Mouse (Mus musculus) forebrain, embryonic 11.5 days (tissue): ENCODE results near the gene Nod1. TPM values are rescaled to one million over a fixed set of nuclear protein-coding genes. Genes with fewer than 3 reads are reported as not detected.

Experiments
- ATAC-seq: fragments of 200-750 bp; cut with Nextera tagmentation; replicated peaks from 2 replicates; pipeline ENCODE4 v1.8.0; 2017; ENCODE audit warnings: moderate TSS enrichment; ENCODE audit not compliant: low FRiP score
- DNase-seq: peaks from one replicate; pipeline ENCODE4 v3.0.0-alpha.2; 2017; ENCODE audit warnings: low spot score
- H3K27ac ChIP-seq: fragments of 300-500 bp; sonication (generic); 2 replicates; pipeline ENCODE4 v1.5.1; 2014; ENCODE audit warnings: low read depth, low read length
- H3K27me3 ChIP-seq: fragments of 300-500 bp; sonication (generic); 2 replicates; pipeline ENCODE4 v1.6.1; 2014; ENCODE audit warnings: mild to moderate bottlenecking, low read length, mixed read lengths; ENCODE audit not compliant: control insufficient read depth, insufficient read depth
- H3K36me3 ChIP-seq: fragments of 300-500 bp; sonication (generic); 2 replicates; pipeline ENCODE4 v1.6.1; 2014; ENCODE audit warnings: mild to moderate bottlenecking, low read length, moderate library complexity, mixed read lengths; ENCODE audit not compliant: control insufficient read depth, insufficient read depth
- H3K4me1 ChIP-seq: fragments of 300-500 bp; sonication (generic); replicated peaks from 2 replicates; pipeline ENCODE4 v1.6.1; 2014; ENCODE audit warnings: low read length, mixed read lengths; ENCODE audit not compliant: control insufficient read depth, insufficient read depth
- H3K4me2 ChIP-seq: fragments of 300-500 bp; sonication (generic); 2 replicates; pipeline ENCODE4 v1.6.1; 2014; ENCODE audit warnings: low read depth, mild to moderate bottlenecking, low read length, moderate library complexity, mixed read lengths; ENCODE audit not compliant: severe bottlenecking
- H3K4me3 ChIP-seq: fragments of 300-500 bp; sonication (generic); 2 replicates; pipeline ENCODE4 v1.5.1; 2014; ENCODE audit warnings: low read depth, low read length
- H3K9ac ChIP-seq: fragments of 300-500 bp; sonication (generic); 2 replicates; pipeline ENCODE4 v1.6.1; 2014; ENCODE audit warnings: low read length
- H3K9me3 ChIP-seq: fragments of 300-500 bp; sonication (generic); 2 replicates; pipeline ENCODE4 v1.6.1; 2016; ENCODE audit warnings: low read length, mixed read lengths; ENCODE audit not compliant: control insufficient read depth
- WGBS: fragments of 180-500 bp; shearing (Covaris S2); extraction: QIAGEN DNeasy Blood & Tissue Kit; methylation state at CpG from one replicate; pipeline ENCODE4 v1.1.7; 2014; 5-methylcytosine and 5-hydroxymethylcytosine counted together
- polyA plus RNA-seq: library from polyadenylated mRNA; unstranded; fragments of >200 nt; fragmentation: Nextera tagmentation; extraction: Ambion mirVana; gene quantifications from 2 replicates; pipeline ENCODE4 v1.2.1, GENCODE M21; 2014

Nod1 gene
- polyA plus RNA-seq, 1 experiment from 2014 or later = 2.0 TPM

GRCm38 (mm10) chr6:55009391-55010230, 37.2 kb upstream of the Nod1 start:
- peak overlapping the region; percentile 25; the same call in 1 of the 2 replicates for H3K27ac ChIP-seq
- 0 out of 2 replicates have a peak overlapping the region, but pooled peaks have one; percentile 12 for H3K9ac ChIP-seq
- no peaks in the 10 kb centered on the region for H3K36me3 ChIP-seq
- WGBS = 15% methylated on average over 16 of the region's 16 CpGs
- peaks cover 8% of the 10 kb centered on the region for H3K4me1 ChIP-seq
- H3K27me3 ChIP-seq = peaks cover 32% of the 10 kb centered on the region
- ATAC-seq (0 out of 2 replicates have a peak, but pooled peaks have one; percentile 39), DNase-seq (peak; percentile 61)
- no peaks in the 10 kb centered on the region; the same call in 1 of the 2 replicates for H3K9me3 ChIP-seq
- H3K4me2 ChIP-seq = peak overlapping the region; percentile 40; the same call in 1 of the 2 replicates
- no peak overlapping the region; the same call in 1 of the 2 replicates for H3K4me3 ChIP-seq

DNA sequence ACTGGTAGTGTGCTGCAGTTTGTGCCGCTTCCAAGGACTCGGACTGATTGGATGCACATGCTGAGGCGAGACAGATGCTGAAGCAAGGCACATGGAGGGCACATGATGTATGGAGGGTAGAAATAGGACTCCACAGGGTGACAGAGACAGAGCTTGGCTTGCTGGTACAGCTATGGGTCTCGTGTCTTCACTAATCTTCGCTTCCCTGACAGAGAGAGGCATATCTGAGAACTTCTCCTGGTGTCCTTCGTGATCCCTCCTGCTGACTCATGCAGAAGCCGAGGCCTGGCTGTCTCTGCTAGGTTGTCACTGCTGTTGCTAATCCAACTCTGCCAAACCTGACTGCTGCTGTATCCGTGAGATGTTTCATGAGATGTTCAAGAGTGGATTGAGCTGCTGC, 36.0 kb upstream of the Nod1 start:
- no peak for DNase-seq
- peaks cover 32% of the 10 kb centered on the region for H3K27me3 ChIP-seq

DNA sequence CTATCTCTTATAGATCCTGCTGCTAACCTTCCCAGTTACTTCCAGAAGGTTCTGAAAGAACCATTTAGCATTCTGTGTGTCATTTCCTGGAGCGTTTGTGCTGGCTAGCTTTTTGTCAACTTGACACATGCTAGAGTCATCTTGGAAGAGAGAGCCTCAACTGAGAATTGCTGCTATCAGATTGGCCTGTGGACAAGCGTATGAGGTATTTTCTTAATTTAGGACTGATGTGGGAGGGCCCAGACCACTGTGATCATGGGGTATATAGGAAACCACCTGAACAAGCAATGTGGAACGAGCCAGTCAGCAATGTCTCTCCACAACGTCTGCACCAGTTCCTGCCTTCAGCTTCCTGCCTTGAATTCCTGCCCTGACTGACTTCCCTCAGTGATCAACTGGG, 31.1 kb upstream of the Nod1 start:
- Histone ChIP-seq H3K9me3 (no peaks in the 10 kb centered on the region), H3K27me3 (peaks cover 13% of the 10 kb centered on the region), H3K9ac (no peak overlapping the region), H3K27ac (no peak overlapping the region), H3K4me2 (no peak overlapping the region), H3K36me3 (no peaks in the 10 kb centered on the region), H3K4me3 (no peak overlapping the region), H3K4me1 (no peaks in the 10 kb centered on the region)
- no peak for DNase-seq
- no peak for ATAC-seq
- 74% methylated on average over 4 of the region's 4 CpGs for WGBS

More for the DNA sequence above, 36.0 kb upstream of the Nod1 start:
- no peaks in the 10 kb centered on the region for H3K36me3 ChIP-seq
- ATAC-seq = no peak
- no peak overlapping the region for H3K9ac ChIP-seq
- H3K4me2 ChIP-seq = no peak overlapping the region
- no peak overlapping the region for H3K4me3 ChIP-seq
- peaks cover 8% of the 10 kb centered on the region for H3K4me1 ChIP-seq
- H3K27ac ChIP-seq = no peak overlapping the region
- no peaks in the 10 kb centered on the region for H3K9me3 ChIP-seq
- WGBS = 89% methylated on average over 8 of the region's 8 CpGs

DNA sequence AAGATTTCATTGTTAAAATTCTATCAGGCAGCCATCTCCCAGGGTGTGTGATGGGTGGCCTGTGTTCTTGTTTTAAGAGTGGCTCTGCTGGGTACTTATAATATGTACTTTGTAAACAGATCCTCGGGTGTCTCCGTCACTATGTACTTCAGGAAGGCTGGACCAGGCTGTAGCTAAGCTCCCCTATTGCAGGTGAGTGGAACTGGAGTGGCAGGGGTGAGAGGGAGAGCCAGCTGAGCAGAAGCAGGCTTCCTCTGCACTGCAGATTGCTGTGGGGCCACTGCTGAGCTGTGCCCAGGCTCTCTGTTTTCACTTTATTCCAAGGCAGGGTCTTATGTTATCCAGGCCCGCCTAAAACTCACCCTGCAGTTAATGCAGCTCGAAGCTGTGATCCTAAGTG, 30.0 kb upstream of the Nod1 start:
- no peaks in the 10 kb centered on the region for H3K9me3 ChIP-seq
- peaks cover 4% of the 10 kb centered on the region for H3K27me3 ChIP-seq
- H3K27ac ChIP-seq = no peak overlapping the region
- no peak overlapping the region for H3K9ac ChIP-seq
- no peaks in the 10 kb centered on the region for H3K36me3 ChIP-seq
- ATAC-seq (no peak), DNase-seq (no peak)
- no peak overlapping the region for H3K4me3 ChIP-seq
- no peak overlapping the region for H3K4me2 ChIP-seq
- WGBS = 75% methylated on average over 4 of the region's 4 CpGs
- H3K4me1 ChIP-seq = no peaks in the 10 kb centered on the region

DNA sequence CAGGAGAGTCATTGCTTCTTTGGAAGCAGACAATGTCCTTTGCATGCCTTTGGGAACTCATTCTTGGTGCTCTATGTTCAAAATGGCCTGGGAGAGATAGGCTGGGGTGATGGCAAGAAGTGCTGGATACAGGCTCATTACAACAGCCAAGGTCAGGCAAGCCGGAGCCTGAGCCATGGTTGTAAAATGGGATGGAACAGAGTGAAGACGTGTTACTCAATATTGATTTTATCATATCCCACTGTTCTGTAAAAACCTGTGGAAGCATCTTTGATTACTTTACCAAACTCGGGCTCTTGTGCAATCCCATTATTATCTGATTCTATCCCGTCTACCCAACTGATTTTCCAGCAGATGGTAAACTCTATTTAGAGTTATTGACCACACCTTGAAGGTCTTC, 28.9 kb upstream of the Nod1 start:
- no peak overlapping the region for H3K4me3 ChIP-seq
- H3K4me2 ChIP-seq = no peak overlapping the region
- peaks cover 2% of the 10 kb centered on the region; the same call in 1 of the 2 replicates for H3K27me3 ChIP-seq
- 80% methylated on average over 4 of the region's 4 CpGs for WGBS
- no peaks in the 10 kb centered on the region for H3K4me1 ChIP-seq
- no peak overlapping the region for H3K9ac ChIP-seq
- H3K9me3 ChIP-seq = no peaks in the 10 kb centered on the region
- ATAC-seq (no peak), DNase-seq (no peak)
- H3K36me3 ChIP-seq = no peaks in the 10 kb centered on the region
- H3K27ac ChIP-seq = no peak overlapping the region

- WGBS = 86% methylated on average over 6 of the region's 6 CpGs
- Histone ChIP-seq H3K27me3 (no peaks in the 10 kb centered on the region), H3K9me3 (no peaks in the 10 kb centered on the region), H3K4me3 (no peak overlapping the region), H3K27ac (no peak overlapping the region), H3K4me1 (no peaks in the 10 kb centered on the region), H3K9ac (no peak overlapping the region), H3K36me3 (no peaks in the 10 kb centered on the region), H3K4me2 (no peak overlapping the region)
- no peak for DNase-seq
- no peak for ATAC-seq
Measured at GRCm38 (mm10) chr6:54997726-54998125, 25.3 kb upstream of the Nod1 start.

- 95% methylated on average over 3 of the region's 3 CpGs for WGBS
Measured at GRCm38 (mm10) chr6:54996361-54996760, 23.9 kb upstream of the Nod1 start.

DNA sequence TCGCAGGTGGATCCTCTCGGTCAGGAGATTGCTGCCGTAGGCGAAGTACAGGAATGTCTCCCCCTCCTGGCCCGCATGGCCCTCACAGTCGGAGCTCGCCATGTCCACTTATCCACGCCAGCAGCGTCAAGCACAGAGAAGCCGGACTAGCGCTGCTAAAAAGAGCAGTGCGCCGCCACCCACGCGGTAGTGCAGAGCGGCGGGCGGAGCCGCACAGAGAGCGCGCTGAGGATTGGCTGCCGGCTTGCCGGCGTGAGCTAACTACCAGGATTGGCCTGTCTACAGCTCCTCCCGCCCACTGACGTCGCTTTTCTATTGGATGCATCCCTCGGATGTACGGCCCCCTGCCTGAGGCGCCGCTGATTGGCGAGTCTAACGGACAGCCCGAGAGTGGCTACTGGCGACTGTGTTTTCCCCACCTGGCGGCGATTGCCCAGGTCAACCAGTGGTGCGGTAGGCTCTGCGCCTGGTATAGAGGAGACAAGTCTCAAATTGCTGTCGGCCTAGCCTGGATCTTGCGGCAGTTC, 20.4 kb upstream of the Nod1 start, which contains the start of gene Ggct:
Gene Ggct, minus strand, starts transcription at position 217 of the 527 bp plus-strand sequence.
- no peaks in the 10 kb centered on the region for H3K36me3 ChIP-seq
- peak within 1 kb of the TSS; percentile 59 for H3K4me2 ChIP-seq
- H3K9me3 ChIP-seq = no peaks in the 10 kb centered on the region
- under 1% methylated on average over 41 of the region's 41 CpGs for WGBS
- no peak within 1 kb of the TSS for H3K27ac ChIP-seq
- H3K9ac ChIP-seq = peak within 1 kb of the TSS; percentile 50
- H3K4me1 ChIP-seq = no peaks in the 10 kb centered on the region
- DNase-seq (peak; percentile 97), ATAC-seq (peak; percentile 100)
- no peaks in the 10 kb centered on the region for H3K27me3 ChIP-seq
- H3K4me3 ChIP-seq = peak within 1 kb of the TSS; percentile 35

More at GRCm38 (mm10) chr6:54996361-54996760, 23.9 kb upstream of the Nod1 start:
- H3K4me2 ChIP-seq = no peak overlapping the region
- no peak overlapping the region for H3K4me3 ChIP-seq
- H3K9ac ChIP-seq = no peak overlapping the region
- H3K4me1 ChIP-seq = no peaks in the 10 kb centered on the region
- no peak overlapping the region for H3K27ac ChIP-seq
- ATAC-seq (no peak), DNase-seq (no peak)
- no peaks in the 10 kb centered on the region for H3K36me3 ChIP-seq
- H3K27me3 ChIP-seq = no peaks in the 10 kb centered on the region
- H3K9me3 ChIP-seq = no peaks in the 10 kb centered on the region
